Mouse (Mus musculus) limb, embryonic 15.5 days (tissue): ENCODE data around the gene Zfp692. TPM values are rescaled to one million over a fixed set of nuclear protein-coding genes. Genes with fewer than 3 reads are reported as not detected.
"Not testable (repeated sequence)": the region's sequence is repeated elsewhere in the genome, so short reads cannot be mapped to it uniquely, and the experiment has no call there.

ENCODE experiments used
- ATAC-seq: fragments of 200-750 bp; cut with Nextera tagmentation; 2 replicates; pipeline ENCODE4 v1.8.0; 2017; ENCODE audit warnings: low read depth, moderate TSS enrichment; ENCODE audit not compliant: insufficient number of reproducible peaks, low FRiP score, low TSS enrichment
- H3K27ac ChIP-seq: fragments of 300-500 bp; sonication (generic); 2 replicates; pipeline ENCODE4 v1.5.1; 2015; ENCODE audit warnings: moderate library complexity, mild to moderate bottlenecking, inconsistent platforms
- H3K27me3 ChIP-seq: fragments of 300-500 bp; sonication (generic); 2 replicates; pipeline ENCODE4 v1.6.1; 2015; ENCODE audit warnings: inconsistent platforms
- H3K36me3 ChIP-seq: fragments of 300-500 bp; sonication (generic); 2 replicates; pipeline ENCODE4 v1.6.1; 2015; ENCODE audit warnings: inconsistent platforms
- H3K4me1 ChIP-seq: fragments of 300-500 bp; sonication (generic); 2 replicates; pipeline ENCODE4 v1.6.1; 2015; ENCODE audit warnings: inconsistent platforms
- H3K4me2 ChIP-seq: fragments of 300-500 bp; sonication (generic); 2 replicates; pipeline ENCODE4 v1.6.1; 2015; ENCODE audit warnings: mild to moderate bottlenecking, inconsistent platforms
- H3K4me3 ChIP-seq: fragments of 300-500 bp; sonication (generic); 2 replicates; pipeline ENCODE4 v1.5.1; 2015; ENCODE audit warnings: mild to moderate bottlenecking, inconsistent platforms
- H3K9ac ChIP-seq: fragments of 300-500 bp; sonication (generic); 2 replicates; pipeline ENCODE4 v1.6.1; 2015; ENCODE audit warnings: inconsistent platforms
- H3K9me3 ChIP-seq: fragments of 300-500 bp; sonication (generic); 2 replicates; pipeline ENCODE4 v1.6.1; 2016; ENCODE audit warnings: inconsistent platforms
- WGBS: fragments of 180-500 bp; shearing (Covaris S2); methylation state at CpG from one replicate; pipeline ENCODE4 v1.1.7; 2015; 5-methylcytosine and 5-hydroxymethylcytosine counted together
- polyA plus RNA-seq: library from polyadenylated mRNA; unstranded; fragments of >200 nt; fragmentation: Nextera tagmentation; extraction: Ambion mirVana; gene quantifications from 2 replicates; pipeline ENCODE4 v1.2.1, GENCODE M21; 2015

The Zfp692 gene
- polyA plus RNA-seq, 1 experiment from 2014 or later = 33.3 TPM

- H3K36me3 ChIP-seq, H3K4me3 ChIP-seq, H3K27ac ChIP-seq, H3K9ac ChIP-seq, H3K4me1 ChIP-seq, H3K27me3 ChIP-seq, H3K9me3 ChIP-seq, H3K4me2 ChIP-seq, ATAC-seq: not testable (repeated sequence)
- no CpG with 5 or more reads among the region's 6 CpGs for WGBS
Measured at GRCm38 (mm10) chr11:58362562-58362961, 55.7 kb downstream of the Zfp692 start.

Other genes starting within 250 kb of the Zfp692 start
- not detected in 2 replicates for gene Gm12248, start 213.9 kb upstream of the Zfp692 start, polyA plus RNA-seq
- 90.9 and 97.2 TPM in 2 replicates for gene Cnot8, start 202.9 kb upstream of the Zfp692 start, polyA plus RNA-seq
- gene Gemin5, start 138.5 kb upstream of the Zfp692 start, polyA plus RNA-seq = 14.7 and 17.4 TPM in 2 replicates
- gene Mrpl22, start 135.4 kb upstream of the Zfp692 start, polyA plus RNA-seq = 110 and 111 TPM in 2 replicates
- 6.6 and 12.8 TPM in 2 replicates for gene Igtp, start 107.5 kb upstream of the Zfp692 start, polyA plus RNA-seq
- 2.6 and 6.1 TPM in 2 replicates for gene Irgm2, start 107.5 kb upstream of the Zfp692 start, polyA plus RNA-seq
- gene 4930438A08Rik, start 32.3 kb upstream of the Zfp692 start, polyA plus RNA-seq = 2.5 and 2.8 TPM in 2 replicates
- 42.3 and 43.2 TPM in 2 replicates for gene Zfp672, start 23.3 kb downstream of the Zfp692 start, polyA plus RNA-seq
- 36.8 and 39.9 TPM in 2 replicates for gene Sh3bp5l, start 23.7 kb downstream of the Zfp692 start, polyA plus RNA-seq
- gene Lypd8, start 72.0 kb downstream of the Zfp692 start, polyA plus RNA-seq = 0.21 TPM in 1 of 2 replicates, not detected in the other
- not detected in 2 replicates for gene 1810065E05Rik, start 114.0 kb downstream of the Zfp692 start, polyA plus RNA-seq
- not detected in 2 replicates for gene Gm12253, start 125.5 kb downstream of the Zfp692 start, polyA plus RNA-seq
- not detected in 2 replicates for gene Lypd9, start 145.9 kb downstream of the Zfp692 start, polyA plus RNA-seq
- not detected in 2 replicates for gene Olfr30, start 155.2 kb downstream of the Zfp692 start, polyA plus RNA-seq
- gene Olfr332, start 185.5 kb downstream of the Zfp692 start, polyA plus RNA-seq = not detected in 2 replicates
- not detected in 2 replicates for gene Olfr331, start 195.5 kb downstream of the Zfp692 start, polyA plus RNA-seq
- gene Olfr330, start 227.8 kb downstream of the Zfp692 start, polyA plus RNA-seq = not detected in 2 replicates
- not detected in 2 replicates for gene Olfr329-ps, start 239.4 kb downstream of the Zfp692 start, polyA plus RNA-seq
- gene Olfr328, start 248.6 kb downstream of the Zfp692 start, polyA plus RNA-seq = not detected in 2 replicates